Mouse (Mus musculus): ENCODE measurements around the gene Arfgef3.

GRCm38 (mm10) chr10:18680661-18681384 is 62.9 kb downstream of the Arfgef3 start:
- TF ChIP-seq CTCF (IDR thresholded peaks at IDR 0.05; ENCODE audit: low read depth) (no peak), EP300 (IDR thresholded peaks at IDR 0.05; ENCODE audit: low read depth) (no peak)
